Mouse (Mus musculus) cerebellum, postnatal 36 days (tissue): Measurements from ENCODE around the gene Rgma.

ENCODE experiments used
- DNase-seq, 2 experiments: peaks; one replicate each; pipeline ENCODE4 v3.0.0; 2021 to 2022; ENCODE audit warnings: mixed read lengths in 2 of 2

Gene Rgma

DNA sequence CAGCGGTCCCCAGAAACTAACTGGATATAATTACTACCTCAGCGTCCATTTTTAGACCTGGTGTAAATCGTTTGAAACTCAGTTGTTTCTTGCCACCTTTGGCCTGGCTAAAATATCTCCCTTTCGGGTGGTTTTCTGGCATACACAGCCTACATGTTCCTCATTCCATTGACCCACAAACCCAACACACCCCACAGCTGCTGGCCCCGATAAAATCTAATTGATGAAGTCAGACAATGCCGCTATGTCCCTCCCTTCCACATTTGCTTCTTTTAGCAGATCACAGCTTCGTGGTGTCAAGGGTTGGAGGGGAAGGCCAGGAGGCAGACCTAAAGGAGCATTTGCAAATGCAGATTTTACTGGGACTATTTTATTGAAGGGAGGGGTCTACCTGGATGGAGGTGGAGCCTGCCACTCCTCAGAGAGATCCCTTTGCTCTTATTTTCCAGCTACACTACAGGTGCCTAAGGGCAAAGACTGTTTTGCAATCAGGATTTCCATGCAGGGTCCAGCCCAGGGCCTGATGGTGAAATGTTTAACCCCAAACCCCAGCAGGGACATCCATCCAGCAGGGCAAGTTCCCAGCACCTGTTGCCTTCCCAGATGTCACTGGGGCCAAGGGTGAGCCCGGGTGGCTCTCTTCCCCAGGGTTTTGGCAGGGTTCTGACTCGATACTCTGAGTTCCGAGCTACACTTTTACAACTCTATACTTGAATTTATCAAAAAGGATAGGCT, 3.6 kb upstream of the Rgma start:
- DNase-seq = no peak

DNA sequence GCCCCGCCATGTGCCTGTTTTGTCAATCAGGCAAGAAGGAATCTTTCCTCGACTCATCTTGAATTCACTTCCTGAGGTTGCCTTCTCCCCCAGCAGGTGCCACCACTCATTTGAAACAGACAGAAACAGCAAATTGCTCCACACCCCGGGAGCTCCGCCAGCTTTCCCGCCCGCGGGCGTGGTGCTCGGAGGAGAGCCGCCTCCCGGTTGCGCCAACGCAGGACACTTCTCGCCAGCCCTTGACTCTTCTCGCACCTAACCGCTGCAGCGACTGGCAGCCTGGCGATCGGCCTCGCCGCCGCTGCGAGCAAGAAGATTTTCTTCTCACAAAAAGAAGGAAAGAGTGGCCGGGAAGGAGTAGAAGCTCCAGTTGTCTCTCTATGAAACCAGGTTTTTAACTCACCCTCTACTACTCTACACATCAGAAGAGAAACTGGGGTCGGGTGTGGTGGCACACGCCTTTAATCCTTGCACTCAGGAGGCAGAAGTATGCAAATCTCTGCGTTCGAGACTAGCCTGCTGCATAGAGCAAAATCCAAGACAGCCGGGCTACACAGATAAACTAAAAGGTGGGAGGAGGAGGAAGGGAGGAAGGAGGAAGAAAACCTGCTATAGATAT, 2.8 kb upstream of the Rgma start:
- peak; percentile 48 to 59 for DNase-seq

DNA sequence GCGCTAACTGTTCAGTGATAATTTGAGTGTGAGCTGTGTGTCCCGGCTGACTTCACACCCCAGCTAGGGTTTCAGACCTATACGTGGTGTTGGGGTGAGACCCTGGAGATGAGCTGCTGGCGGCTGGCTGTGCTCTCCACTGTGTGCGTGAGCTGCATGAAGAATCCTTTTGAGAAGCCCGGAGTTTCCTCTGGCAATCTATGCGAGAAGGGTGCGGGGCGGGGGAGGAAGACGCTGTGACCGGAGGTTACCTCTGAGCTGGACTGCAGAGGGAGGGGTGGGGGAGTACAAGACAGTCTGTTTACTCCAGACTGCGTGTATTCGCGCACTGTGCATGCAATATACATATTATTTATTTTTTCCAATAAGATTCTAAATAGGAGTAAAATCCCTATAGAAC, 582 bp upstream of the Rgma start:
- DNase-seq = peak in 1 of 2 experiments; percentile 47

DNA sequence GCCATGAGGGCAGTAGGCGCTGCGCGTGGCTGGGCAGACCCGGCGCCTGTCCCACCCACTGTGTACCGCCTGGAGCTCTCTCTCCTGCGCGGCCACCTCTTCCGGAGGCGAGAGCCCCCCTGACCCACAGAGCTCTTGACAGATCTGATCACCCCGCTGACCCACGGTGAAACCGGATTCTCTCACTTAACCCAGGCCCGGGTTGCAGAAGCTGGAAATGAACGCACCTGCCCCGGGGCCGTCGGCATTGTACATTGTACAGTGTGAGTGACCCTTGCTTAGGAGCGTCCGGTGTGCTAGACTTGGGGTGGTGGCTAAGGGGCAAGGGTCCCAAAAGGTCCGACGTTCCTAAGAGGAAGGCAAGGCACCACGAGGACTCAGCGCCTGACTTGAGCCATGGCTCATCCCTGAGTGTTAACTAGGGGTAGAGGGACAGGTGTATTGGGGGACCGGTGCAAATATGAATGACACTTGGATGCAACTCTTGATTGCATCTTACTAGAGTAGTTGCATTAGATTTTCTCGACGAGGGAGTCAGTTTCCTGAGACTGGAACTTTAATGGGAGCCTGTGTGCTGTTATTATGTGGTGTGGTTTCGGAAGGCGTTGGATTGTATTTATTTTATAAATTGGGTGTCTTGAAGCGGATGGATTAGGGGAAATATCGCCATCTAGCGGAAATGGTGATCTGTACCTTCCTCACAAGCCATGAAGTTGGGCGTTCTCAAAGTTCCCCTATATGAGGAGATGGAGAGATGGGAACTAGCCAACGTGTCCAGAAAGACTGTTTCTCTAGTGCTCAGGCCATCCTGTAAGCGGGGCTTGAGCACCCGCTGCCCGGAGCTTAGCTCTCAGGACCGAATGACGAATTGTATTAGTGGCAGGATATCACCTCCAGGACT, 1.0 kb downstream of the Rgma start:
- DNase-seq = peak; percentile 54 to 84

DNA sequence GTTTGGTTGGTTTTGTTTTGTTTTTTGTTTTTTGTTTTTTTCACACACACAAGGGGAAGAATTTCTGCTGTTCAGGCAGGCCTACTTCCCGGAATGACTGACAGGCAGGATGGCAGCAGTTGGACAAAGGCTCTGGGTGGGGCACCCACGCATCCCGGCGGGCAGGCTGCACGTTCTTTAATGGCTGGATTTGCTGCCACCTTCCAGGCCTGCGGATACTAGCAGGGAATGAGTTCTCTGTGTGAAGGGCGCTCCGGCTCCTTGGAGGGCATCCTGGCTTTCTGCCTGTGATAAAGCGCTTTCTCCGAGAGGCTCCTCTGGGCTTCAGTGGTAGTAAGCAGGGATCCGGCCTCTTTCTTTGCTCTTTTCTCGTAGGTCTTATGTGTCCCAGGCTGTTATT, 2.0 kb downstream of the Rgma start:
- DNase-seq = peak in 1 of 2 experiments; percentile 28

DNA sequence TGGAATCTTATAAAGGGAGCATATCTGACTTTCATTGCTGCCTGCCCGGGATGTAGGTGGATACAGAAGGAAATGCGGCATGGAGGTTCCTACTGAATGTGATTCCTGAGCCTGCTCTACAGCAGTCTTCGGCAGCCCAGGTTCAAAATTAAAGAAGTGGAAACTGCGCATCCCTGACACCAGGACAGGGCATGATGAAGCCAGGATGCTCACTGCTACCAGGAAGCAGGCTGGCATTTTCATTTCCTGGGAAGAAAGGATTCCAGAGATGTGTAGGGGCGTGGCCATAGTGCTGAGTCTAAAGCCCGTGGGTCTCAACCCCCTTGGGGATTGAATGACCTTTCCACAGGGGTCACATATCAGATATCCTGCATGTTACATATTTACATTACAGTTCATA, 2.7 kb downstream of the Rgma start:
- DNase-seq = no peak

DNA sequence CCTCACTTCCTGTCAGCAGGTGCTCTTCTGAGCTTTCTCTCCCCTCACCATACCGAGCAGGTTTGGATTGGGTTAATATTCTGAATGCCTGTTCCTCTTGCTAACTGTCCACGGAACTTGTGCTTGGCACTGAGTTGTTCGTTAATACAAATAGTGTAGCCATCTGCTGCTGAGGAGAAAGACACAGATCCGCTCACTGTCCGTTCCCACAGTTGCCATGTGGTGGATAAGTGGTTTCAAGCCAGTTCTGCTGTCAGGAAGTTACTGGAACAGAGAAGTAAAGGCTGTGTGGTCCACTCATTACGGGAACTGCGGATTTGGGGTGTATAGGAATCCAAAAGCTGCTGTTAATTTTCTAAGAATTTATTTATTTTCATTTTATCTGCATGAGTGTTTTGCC, 7.5 kb downstream of the Rgma start:
- no peak for DNase-seq

DNA sequence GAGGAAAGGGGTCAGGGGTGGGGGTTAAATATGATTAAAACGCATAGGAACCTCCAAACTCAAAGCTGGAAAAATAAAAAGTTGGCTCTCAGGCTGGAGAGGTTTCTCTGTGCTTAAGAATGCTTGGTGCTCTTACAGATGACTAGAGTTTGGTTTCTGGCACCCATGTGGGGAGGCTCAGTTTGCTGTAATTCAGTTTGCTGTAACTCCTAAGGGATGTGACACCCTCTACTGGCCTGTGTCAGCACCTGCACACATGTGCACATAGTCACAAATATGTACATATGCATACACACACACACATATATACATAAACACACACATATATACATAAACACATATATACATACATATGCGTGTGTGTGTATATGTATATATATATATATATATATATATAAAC, 13.6 kb downstream of the Rgma start:
- no peak for DNase-seq

DNA sequence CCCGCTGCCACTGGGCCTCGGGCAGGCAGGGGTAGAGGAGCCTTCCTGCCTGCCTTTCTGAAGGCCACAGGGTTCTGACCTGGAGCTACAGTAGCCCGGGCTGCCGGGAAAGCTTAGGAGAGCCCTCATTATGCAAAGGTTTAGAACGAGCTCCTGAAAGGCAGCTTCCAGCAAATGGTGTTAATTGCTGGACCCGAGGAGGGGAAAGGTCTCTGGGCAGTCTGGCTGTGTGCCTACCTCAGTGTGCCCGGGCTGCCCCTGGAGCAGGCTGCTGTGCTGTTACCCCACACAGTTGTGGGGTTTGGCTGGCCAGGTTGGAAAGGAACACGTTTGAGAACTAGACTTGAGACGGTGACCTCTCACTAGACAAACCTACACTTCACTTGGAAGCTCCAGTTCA, 14.1 kb downstream of the Rgma start:
- no peak for DNase-seq

DNA sequence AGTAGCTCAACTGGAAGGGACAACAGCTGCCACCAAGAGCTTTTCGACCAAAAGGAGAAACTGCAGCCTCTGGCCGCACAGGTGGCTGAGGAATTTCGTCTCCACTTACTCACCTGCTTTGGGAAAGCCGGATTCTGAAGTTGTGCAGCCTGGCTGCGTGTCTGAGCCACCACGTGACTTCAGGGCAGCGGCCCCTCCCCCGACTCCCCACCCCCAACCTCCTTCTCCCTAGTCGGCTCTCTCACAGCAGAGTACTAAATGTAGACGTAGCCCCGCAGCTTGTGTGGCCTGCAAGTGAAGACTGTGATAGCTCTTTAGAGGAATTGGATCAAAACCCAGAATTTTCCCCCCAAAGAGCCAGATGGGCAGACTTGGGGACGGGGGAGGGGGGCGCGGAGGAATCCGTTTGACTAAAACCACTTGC, 14.6 kb downstream of the Rgma start:
- no peak for DNase-seq

DNA sequence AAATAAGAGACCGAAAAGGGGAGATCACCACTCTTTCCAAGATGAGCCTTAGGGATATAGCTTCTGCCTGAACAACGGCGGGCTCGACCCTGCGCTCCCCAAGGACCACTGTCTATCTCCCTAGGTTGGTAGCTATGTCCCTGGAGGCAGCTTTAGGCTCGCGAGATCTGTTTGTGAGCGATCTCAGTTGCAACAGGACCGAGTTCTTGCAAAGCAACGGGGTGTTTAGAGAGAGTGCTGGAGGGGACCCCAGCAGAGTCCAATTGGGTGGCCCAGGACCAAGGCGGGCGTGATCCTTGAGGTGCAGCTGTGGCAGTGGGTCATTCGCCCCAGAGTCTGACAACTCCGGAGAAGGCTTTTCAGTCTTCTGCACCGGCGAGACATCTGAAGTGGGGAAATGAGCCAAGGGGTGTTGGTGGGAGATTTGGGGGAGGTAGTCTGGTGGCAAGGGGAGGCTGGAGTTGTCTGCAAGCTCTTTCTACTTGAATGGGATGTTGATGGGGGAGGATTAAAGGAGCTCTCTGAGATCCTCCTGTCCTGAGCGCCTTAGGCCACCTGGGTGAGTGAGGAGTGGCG, 15.2 kb downstream of the Rgma start:
- no peak for DNase-seq

DNA sequence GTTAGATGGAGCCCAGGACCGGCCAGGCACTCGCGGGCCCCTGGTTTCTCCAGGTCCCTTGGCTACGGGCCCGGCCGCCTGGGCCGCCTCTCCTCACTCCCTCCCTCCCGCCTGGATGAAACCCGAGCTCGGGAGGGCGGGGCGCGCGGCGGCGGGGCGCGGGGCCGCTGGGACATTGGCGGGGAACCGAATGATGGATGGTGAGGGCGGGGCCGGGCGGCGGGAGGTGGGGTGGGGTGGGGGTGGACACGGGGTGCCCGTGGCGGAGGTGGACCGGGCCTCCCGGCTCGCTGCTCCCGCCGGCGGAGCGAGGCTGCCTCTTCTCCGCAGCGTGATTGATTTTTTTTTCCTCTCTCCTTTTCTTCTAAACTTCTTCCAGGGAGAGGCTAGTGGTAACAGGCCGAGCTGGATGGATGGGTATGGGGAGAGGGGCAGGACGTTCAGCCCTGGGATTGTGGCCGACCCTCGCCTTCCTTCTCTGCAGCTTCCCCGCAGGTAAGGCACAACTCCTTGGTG, 15.8 kb downstream of the Rgma start:
- peak; percentile 69 to 81 for DNase-seq

DNA sequence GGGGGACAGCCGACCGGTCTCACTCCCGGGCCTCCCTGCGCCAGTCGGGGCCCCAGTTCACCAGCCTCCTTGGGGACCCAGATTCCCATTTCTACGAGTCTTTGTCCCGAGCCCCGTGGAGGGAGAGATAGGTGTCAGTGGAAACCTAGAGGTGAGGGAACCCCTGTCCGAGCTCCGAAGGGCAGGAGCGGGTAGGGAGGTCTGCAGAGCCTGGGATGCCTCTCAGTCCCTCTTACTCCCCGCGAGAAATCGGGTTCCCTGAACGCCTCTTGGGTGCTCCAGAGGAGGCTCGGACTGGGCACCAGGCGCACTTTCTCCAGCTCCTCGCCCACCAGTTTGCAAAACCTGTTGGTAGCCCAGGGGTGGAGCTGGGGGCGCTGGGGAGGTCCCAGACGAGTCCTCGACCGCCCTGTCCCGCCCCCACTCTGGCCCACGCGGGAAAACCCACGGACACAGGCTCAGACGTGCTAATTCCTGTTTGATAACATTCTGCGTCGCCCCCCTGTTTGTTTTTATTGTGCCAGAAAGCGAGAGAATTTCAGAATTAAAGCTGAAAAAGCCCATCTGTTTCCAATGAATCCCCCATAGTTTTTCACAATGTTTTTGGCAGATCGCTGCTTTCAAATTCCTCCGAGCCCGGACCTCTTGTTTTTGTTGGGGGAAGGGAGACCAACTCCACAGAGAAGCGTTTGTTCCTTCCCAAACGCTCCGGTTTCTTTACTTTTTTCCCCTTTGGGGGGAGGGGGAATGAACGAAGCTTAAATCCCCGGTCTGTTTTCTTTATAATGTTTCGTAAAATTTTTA, 16.4 kb downstream of the Rgma start:
- no peak for DNase-seq

DNA sequence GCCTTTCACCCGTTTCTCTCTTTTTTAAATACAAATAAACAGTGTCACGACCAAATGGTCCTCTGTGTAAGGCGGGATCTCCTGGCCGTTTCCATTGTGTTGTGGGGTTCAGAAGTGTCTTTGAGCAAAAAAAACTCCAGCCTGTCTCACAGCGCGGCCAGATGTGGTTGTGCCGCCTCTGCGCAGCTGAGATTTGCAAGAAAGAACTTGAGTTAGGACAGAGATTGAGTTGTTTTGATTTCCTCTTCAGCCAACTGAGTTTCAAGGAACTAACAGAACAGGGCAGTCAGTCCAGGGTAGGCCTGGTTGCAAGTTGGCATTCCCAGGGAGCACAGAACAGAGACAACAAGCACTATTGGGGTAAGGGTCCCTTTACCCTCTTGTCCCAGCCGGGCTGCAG, 17.1 kb downstream of the Rgma start:
- DNase-seq = no peak

DNA sequence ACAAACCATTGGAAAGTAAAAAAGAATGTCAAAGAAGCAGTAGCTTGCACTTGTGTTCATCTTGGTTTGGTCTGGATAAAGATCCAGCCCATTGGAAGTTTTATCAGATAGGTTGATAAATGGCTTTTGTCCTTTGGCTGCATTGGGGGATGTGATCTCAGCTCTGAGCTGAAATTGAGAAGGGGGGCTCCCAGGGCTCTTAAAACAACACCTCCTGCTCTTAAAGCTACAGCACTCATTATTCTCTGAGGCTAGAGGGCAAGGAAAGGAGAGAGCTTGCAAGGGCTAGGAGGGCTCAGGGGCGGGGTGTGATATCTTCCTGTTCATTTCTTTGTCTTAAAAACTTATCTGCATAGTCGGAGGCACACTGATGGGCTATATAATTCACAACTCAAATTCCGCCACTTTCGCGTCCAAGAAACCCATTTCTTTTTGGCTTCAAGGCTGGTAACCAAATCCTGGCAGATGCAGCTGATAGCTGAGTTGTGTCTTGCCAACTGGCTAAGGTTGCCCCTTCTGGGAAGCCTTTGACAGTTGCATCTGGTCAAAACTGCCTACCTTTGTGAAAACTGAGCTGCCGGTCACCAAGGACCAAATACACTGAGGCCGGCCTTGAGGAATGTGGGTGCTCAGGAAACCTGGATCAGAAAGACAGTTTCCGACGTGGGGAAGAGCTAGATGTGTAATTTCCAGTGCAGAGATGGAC, 18.2 kb downstream of the Rgma start:
- no peak for DNase-seq

DNA sequence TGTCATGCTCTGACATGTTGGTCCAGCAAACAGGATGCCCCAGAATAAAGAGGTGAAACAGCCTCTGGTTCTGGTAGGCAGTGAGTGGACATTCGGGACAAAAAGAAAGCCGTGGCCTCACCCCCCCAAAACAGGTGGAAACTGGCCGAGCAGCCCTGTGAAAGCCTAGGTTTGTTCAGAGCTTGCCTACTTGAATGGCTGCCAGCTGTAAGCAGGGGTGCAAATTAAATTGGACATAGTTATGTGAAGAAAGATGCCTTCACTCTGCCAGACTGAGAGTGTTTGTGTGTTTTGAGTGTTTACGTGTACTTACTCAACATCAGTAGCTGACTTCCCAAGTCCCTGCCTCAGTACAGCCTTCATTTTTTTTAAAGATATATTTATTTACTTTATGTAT, 18.7 kb downstream of the Rgma start:
- DNase-seq = no peak

DNA sequence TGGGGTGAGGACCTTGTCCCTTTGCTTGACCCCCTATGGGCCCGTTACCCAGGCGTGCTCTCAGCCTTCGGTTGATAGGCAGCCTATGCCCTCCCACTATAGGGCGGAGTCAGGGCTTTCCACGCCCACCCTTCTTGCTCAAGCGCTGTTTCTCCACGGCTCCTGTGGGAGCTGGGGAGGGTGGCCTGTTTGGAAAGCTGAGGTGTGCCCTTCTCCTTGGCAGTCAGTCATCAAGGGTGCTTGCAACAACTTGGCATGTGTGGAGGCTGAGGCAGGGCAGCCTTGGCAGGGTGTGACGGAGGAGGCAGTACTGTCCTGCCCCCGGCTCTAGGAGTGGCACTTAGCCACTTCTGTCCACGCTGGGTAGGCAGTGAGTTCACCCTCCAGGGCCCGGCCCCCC, 23.0 kb downstream of the Rgma start:
- peak; percentile 55 to 62 for DNase-seq

DNA sequence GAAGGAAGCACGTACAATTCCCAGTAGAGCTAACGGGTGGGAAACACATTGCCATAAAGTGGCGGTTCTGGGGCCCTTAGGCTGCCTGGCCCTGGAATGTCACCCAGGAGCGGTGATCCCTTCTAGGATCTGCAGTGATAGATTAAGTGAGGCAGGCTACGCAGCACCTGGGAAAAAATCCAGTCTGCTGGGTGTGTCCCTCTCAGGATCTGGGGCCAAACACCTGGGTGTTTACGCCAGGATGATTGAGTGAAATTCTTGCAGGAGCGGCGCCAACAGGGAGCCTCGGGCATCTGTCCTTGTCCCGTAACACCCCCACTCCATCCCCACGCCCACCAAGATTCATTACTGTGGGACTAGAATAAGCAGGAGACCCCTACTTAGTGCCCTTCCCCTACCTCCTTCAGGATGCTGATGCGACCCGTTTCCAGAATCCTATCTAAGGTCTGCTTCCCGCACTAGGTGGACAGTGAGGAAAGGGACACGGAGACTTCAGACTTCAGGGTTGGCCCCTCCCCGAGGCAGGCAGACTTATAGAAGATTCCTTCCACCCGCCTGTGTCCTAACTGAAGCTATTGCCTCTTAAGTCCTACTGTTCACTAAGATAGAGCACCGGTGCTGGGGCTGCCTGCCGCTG, 23.6 kb downstream of the Rgma start:
- no peak for DNase-seq

DNA sequence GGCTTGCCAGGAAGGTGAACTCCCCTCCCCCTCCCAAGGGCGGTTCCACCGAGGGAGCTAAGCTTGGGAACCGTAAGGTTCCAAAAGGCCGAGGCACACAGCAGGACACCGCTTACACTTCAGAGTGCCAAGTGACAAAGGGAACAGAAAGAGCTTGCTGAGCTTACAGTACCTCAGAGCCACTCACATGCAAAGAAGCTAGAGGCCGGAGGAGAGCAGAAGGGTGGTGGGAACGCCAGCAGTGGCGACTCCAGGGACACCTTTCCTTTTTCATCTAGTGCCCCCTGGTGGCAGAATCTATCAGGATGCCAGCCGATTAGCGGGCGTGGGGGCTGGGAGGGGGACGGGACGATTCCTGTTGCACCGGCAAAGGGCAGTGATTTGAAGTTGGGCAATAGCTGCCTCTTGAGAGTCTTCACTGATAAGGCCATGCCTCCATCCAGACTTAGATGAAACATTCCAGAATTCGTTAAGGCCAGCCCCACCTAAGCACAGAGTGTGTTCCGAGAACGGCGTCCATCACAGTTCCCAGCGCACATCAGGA, 24.3 kb downstream of the Rgma start:
- peak; percentile 82 to 84 for DNase-seq

DNA sequence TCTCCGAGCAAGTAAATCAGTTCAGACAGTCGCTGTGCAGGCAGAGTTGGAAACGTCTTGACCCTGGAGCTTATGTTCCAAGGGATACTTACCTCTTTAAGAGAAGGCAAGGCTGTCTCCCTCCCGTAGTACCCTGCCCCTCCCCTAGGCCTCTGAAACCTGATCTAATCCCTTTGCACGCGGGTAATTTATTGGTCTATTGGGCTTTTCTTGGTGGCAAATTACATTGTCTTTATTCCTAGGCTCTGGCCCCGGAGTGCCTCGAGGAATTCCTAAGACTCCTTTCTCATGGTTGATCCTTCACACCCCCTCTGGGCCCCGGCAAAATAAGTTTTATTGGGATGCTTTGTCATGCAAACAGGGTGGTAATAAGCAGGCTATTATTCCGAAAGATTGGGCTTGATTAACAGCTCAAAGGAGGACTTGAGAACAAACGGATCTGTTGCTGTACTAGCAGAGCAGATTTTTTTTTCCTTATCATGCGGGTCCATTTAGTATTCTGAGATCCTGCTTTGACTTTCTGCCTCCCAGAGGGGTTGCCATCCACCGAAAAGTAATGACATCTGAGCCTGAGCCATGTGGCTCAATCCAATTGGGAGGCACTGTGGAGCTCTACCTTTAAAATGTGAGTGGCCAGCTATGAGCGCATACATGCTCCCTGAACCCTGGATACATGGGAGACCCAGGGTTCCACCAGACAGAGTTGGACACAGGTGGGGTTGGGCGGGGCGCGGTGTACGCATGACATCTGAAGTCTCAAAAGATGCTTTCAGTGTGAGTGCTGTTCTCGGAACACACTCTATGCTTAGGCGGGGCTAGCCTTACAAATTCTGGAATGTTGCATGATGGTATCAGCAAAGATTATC, 25.0 kb downstream of the Rgma start:
- DNase-seq = no peak
